Mouse (Mus musculus) frontal cortex, postnatal 10 days (tissue): ENCODE measurements at regions not wholly inside any gene's neighbourhood (a gene's known extent, or its start where the extent isn't known, plus 50 kb on each side); places are given as distances from the start of the nearest gene placed in this dataset.
"Not testable (repeated sequence)": the region's sequence is repeated elsewhere in the genome, so short reads cannot be mapped to it uniquely, and the experiment has no call there.

ENCODE experiments used
- DNase-seq, 2 experiments: peaks; one replicate each; pipeline ENCODE4 v3.0.0; 2022; ENCODE audit warnings: low spot score in 2 of 2, mixed read lengths in 1 of 2

DNA sequence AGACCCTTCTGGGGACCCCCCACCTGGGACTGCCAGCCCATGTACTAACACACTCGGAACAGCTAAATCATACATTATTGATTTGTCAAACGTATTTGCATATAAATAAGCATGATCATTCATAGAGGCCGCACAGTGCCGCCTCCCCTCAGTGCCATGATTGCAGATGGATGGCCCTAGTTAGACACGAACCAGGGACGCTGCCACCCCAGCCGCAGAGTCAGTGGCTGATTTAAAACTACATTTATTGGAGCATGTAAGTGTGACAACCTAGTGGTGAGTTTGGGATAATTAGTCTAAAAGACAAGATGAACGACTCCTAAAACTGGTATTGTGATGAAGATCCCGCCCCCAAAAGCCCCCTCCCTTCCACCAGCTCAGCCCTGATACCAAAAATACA lies 138.3 kb upstream of the Top1 start:
- no peak for DNase-seq

DNA sequence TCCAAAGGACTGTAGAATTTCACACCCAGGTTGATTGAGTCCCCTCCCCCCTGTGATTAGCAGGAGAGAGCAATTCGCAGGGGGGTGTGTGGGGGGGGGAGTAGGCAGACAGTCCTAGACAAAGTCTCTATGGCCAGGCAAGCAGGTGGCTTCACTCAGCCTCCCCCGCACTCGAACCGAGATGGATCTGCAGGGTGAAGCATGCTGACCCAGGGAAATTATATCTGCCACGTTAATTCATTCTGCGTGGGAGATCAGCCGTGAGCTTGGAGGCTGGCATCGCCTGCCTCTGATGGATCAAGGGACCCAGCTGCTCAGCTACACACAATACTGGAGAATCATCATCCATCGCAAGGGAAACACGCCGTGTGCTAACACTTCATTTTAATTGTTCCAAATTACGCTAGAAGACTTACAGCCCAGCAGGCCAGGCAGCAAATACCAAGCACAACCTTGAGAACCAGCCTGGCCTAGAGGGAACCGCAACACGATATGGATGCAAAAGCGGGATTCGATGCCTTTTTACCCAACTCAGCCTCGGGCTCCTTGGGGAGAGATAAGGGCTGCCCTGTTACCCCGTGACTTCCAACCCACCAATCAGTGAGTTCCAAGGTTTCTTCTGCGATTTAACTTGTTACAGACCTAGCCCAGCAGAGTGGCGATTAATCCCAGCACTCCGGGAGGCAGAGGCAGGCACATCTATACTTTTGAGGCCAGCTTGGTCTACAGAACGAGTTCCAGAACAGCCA lies 137.7 kb upstream of the Top1 start:
- DNase-seq: no peak

DNA sequence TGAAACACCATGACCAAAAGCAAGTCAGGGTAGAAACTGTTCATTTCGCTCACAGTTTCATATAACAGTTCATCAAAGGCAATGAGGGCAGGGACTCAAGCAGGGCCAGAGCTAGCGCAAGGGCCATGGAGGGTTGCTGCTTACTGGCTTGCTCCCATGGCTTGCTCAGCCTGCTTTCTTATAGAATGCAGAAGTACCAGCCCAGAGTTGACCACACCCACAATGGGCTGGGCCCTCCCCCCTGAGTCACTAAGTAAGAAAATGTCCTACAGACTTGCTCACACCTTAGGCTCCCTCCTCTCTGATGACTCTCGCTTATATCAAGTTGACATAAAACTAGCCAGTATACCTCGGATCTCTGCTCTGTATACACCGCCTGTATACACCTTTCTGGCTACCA lies 135.5 kb upstream of the Top1 start:
- DNase-seq: no peak

DNA sequence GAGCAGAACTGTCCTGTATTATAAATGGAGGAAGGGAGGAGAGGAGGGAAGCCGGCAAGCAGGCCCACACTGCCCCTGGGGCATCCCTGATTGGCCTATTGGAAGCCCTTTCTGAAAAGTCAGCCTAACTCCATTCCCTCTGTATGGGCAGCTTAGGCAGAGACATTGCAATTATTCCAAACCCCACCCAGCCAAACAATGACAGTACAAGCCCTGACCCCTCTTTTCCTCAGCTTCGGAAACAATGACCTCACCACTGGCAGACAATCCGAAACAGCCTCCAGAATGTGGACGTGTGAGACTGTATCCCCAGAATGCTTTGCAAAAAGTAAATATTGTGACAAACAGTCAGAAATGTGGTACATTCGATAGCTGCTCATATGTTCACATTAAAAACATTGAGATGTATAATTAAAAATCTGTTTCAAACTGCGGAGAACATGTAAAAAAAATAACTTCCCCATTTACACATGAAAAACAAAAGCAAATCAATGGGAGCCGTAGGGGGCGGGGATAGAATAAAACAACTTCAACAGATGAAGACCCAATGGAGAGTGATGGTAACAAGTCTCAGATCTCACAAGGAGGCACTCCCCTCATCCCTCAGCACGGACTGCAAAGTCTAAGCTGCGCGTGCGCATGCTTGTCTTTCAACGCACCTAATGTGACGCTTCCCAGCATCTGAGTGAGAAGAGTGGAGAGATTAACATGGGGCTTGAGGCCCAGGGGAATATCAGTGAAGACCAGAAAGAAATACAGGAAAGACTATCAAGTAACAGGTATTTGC lies 134.9 kb upstream of the Top1 start:
- no peak for DNase-seq

DNA sequence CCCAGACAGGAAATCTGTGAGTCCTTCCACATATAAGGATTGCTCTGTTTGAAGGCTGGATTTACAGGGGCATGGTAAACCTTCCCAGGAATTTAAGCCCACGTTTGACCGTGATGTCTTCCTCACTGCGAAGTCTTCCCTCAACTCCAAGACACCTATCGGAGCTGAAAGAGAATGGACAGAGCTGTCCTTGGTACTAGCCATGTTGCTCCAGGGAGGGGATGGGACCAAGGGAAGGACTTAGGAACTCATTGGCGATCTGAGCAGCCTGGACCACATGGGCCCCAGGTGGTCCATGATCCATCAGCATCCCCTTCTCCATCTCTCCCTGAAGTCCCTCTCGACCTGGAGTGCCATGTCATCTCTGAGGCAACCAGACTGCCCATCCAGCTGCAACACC lies 130.1 kb upstream of the Top1 start:
- DNase-seq: no peak

DNA sequence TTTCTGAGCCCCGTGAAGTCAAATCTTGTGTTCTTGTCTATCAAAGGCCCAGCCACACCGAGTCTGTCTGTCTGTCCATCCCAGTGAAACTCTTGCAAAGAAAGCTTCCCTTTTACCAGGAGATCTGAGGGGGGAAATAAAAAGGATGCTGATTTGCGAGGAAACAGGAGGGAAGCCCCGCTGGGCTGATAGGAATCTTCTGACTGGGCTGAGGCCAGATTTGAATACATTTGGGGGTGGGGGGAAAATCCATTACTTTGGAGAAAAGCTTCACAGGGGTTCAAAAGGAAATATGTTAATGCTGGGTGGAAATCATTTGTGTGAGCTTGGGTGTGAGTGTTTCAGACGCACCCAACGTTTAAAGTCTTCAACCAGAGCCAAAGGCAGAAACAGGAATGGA lies 129.2 kb upstream of the Top1 start:
- DNase-seq: no peak

DNA sequence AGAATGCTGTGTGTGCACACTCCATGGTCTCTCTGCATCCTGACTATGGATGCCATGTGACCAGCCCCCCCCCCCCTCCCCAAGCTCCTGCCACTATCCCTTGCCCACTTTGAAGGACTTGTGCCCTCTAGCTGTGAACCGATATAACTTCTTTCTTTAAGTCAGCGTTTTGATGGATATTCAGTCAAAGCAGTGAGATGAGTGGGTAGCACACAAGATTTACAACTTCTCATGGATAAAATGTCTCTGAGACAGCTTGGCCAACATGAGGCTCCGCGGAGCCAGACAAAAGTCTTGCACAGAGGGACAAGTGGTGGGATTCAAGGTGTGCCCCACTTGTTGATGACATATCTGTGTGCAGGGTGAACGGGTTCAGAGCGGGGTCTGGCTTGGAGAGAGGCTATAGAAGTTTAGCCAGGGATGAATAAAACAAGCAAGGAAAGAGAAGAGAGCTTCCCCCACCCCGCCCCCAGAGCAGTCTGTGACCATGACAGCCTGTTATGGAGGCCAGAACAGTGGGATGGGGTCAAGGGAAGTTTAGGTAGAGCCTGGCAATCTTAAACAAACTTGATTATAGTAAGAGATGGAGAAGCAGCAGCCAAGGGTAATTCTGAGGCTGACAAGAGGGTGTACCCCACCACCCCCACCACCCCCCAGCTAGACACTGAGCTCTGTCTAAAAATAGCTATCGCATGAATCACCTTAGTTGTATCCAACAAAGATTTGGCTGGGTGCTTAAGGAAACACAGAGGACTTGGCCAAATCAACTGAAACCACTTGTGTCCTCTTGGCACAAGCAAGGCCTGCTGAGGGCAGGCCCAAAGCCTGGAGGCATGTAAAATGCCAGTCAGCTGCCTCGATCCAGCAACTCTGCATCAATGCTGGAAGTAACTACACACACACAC lies 120.1 kb upstream of the Top1 start:
- DNase-seq: no peak

DNA sequence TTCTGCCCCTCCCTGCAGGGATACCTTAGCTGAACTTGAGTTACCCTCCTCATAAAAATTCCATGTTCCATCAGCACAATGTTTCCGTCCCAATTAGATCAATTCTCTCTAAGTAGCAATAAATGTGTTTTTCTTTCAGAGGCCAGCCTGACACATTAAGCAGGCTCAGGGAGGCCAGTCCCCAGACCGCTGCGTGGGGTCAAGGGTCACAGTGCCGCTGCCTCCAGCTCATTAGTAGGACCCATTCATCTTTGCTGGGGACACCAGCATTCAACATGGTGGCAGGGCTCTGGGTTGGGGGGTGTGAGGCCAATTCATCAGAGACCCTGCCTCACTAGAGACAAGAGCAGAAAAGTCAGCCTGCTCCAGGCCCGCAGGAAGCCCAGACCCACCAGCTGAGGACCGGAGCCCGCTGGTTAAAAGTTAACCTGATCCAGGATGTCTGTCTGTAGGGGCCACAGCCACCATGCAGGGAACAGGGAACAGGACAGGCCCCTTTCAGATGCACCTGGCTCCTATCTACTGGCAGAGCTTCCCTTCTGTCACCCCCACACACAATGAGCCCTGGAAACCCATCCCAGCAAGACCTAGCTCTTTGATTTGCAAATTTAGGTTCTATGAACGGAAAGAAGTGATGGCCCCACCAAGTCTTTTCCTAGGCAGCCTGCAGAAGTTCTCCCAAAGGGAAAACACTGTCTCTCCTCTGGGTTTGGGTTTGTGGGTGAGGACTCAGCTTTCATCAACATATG lies 119.1 kb upstream of the Top1 start:
- no peak for DNase-seq

DNA sequence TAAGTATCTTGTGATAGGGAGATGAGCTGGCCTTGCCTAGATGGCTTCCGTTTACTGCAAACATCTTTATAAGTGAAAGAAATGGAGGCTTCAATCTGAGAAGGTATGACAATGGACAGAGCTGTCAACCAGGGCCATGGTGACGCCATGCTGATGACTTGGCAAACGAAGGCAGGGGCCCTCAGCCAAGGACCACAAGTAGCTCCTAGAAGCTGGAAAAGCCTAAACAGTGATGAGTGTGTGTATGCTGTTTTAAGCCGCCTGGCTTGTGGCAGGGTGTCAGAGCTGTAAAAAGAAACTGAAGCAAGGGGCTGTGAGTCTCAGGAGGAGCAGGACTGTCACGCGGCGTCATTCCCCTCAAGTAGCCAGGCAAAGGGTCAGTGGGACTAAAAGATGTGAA lies 116.4 kb upstream of the Top1 start:
- no peak for DNase-seq

DNA sequence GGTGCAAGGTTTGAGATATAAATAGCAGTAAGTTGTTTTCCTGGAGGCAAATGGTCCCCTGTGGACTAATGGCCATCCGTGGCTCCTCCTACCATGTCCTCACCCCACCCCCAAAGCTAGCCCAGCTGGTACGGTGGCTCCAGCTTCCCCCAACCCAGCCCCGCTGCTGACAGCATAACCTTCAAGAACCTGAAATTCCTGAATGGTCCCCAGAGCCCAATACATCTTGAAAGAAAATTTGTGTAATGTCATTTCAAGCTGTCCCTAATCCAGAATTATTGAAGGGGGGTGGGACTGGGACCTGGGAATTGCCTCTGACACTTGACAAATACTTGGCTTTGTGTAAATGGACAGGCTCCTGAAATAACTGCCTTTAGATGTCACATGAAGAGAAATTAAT lies 115.3 kb upstream of the Top1 start:
- DNase-seq: no peak

DNA sequence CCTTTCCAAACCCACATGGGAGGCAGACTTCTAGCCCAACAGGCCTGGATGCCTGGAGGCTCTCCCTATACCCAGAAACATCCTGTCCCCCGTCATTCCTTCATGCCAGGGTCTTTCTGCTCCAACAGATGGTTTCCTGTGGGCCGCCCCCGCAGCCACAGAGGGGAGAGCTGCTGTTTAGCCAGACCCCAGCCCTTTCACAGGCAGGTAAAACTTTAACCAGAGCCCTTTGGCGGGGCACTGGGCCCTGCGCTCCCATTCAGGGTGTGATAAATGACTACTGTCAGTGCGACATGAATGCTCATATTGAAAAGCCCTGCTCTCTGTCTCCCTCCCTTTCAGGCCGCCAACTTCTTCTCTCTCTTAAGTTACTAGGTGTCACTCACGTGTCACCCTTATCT lies 108.4 kb upstream of the Top1 start:
- no peak for DNase-seq

DNA sequence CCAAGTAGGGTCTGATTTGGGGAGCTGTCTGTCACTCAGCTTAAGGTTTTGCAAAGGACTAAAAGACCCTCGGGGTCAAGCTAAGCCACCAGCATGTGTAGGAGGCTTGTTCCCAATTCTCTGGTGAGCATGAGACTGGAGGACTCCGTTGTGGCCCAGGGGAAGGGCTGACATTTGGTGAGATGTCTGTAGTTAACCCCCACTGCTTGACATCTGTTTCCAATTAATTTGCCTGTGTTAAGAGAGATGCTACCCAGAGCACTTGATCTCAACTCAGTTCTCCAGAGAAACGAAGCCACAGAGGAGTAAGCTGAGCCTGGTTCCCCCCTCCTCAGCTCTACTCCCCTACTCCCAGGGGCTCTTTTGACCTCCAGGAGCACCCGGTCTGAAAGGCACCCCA lies 100.2 kb upstream of the Top1 start:
- DNase-seq: no peak

DNA sequence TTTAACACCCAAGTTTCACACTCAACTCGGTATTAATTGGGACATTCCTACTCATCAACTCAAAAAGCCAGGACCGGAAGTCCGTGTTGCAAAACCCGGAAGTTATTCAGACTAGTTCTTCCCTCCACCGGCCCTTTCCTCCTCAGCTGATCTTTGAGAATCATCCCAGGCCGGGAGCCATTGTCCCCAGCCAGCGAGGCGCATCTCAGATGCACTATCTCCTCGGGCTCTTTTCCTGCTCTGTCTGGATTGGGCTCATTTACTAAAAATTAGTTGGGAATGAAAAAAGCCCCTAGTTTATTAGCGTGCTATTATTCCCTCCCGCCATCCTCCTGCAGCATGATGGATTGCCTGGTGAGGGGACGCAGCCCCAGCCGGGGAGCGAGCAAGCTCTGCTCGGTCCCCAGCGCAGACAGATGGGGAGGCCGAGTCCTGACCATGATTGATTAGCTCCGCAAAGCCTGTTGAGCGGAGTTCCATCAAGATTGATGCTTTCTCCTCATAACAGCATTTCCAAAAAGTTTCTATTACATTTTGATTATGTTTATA lies 93.5 kb upstream of the Top1 start:
- DNase-seq: no peak

DNA sequence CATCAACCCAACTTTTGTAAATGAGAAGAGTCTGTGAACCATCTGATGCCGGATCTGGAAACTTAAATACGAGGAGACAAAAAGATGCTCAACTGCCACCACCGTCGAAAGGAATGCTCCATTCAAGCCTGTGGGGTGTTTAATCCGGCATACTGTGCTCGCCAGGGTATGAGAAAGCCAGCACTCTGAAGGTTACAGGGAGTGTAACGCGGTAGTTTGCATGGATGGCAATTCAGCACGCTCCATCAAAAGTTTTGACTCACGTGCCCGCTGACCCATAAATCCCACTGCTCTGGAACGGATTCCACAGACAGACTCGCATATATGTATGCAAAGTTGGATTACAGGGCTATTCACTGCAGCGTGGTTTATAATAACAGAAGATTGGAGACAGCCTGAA lies 84.0 kb upstream of the Top1 start:
- DNase-seq: no peak

DNA sequence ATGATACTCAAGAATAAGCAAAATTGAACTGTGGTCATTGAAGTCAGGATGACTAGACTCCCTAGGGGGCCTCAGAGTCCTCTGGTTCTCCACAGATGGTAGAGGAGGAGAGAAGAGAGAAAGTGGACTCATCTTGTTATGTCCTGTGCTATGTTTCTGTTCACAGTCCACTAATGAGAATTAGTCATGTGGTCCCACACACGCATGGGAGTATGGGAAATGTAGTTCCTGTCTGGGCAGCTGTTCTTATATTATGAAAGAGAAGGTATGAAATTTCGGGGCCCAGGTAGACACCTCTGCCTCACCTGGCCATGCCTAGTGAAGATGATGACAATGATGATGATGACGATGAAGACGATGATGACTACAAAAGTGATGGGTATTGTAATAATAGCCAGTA lies 77.9 kb upstream of the Top1 start:
- DNase-seq: no peak

DNA sequence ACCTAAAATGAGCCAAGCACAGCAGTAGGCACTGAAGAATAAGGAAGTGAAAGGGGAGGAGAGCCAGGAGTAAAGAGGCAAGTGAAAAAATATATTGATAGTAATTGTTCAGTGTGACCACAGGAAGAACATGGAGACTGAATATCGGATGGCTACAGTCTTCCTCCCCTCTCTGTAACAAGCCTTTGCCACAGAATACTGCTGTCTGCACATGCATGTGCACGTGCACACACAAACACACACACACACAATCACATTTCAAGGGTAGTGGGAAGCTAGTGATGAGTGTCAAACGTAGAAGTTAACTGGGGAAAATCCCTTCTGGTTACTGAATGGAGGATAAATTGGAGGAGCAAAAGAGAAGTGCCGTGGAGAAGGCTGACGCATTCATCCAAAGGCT lies 76.2 kb upstream of the Top1 start:
- DNase-seq: no peak

DNA sequence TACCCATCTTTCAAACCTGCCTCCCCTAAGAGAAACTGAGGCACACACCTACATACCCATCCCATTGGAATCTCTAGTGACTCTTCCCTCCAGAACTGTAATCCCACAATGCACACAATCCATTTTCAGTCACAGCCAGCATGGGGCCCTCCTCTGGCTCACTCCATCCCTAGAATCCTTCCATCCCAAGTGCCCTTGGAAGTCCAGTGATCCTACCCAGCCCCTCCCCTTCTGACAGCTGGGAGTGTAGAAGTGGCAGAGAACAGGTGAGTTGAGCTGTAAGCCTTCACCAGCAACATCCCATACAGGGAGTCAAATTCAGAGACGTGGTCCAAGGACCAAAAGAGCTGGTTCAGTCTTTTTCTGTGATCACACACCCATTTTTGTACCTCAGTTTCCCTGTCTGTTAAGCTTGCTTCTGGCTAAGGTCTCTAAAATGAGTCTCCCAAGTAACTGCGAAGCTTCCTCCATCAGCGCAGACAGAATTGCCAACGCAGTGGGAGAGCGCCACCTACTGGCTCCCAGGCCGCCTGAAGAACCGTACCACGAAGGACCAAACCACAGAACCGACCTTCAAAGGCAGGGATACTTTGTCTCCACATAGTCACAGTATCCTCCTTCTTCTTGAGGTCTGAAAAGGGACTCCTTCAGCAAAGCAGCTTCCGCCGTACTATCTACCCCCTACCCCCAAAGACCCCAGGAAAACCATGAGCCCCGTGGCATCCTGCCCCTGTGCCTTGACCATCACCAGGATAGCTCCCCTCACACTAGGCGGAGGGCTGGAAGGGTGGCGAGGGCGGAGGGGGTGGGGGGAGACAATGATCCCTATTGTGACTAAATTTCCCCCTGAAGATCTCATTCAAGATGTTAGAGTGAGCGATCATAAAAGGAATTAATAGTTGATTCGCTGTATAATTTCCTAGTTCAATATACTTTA lies 67.0 kb upstream of the Top1 start:
- peak; percentile 46 to 87 for DNase-seq

DNA sequence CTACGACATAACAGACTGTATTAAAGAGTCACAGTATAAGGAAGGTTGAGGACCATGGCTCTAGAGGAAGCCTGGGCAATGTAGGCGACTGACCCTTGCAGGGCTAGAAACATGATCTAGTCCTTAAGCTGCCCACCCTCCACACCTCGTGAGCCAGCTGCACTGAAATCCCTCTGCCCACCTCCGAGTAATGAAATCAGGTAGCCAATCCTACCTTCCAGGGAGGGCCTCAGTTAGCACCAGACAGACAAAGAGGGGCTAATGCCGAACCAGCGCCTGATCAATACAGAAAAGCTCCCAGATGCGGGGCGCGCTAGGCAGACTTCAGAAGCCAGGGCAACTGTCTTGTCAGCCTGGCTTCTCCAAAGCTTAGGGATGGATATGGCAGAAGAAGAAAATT lies 65.4 kb upstream of the Top1 start:
- DNase-seq: no peak

DNA sequence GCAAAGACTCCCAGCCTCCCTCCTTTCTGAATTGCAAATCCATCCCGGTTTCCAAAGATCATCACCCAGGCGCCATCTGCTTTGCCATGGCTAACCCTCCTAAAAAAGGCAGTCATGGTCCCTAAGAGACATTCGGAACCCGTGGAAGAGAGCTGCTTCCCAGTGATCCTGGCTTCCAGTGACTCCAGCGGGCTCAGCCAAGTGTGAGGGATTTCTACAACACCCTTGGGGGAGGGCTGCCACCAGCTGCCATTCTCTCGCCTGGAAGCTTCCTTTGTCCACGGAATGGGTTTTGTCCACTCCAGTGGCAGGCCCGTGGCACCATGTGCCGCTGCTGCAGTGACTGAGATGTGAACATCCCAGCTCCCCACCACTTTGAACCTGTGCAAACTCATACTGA lies 64.7 kb upstream of the Top1 start:
- DNase-seq: no peak

DNA sequence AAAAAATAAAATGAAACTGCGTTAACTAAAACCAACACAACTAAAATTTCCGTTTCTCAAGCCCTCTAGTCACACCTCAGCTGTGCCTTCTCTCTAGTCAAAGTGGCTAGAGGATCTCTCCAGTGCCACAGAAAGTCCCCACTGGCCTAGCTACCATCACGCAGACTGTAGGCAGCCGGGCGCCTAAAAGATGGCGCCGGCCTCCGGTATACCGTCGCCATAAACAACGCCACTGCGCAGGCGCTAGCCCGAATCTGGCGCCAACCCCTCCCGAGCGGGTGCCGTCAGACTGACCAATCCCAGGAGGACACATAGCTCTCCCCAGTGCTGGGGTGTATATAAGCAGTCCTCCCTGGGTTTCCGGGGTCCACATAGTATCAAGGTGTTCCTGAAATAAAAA lies 62.7 kb upstream of the Top1 start:
- not testable (repeated sequence) for DNase-seq
